Mouse (Mus musculus) midbrain, embryonic 10.5 days (tissue): ENCODE data around the gene Pxt1. TPM values are rescaled to one million over a fixed set of nuclear protein-coding genes. Genes with fewer than 3 reads are reported as not detected.

Experiments used
- DNase-seq: peaks from one replicate; pipeline ENCODE4 v3.0.0-alpha.2; 2017; ENCODE audit warnings: low spot score
- H3K27ac ChIP-seq: fragments of 300-500 bp; sonication (generic); replicated peaks from 2 replicates; pipeline ENCODE4 v1.5.1; 2016; ENCODE audit warnings: mild to moderate bottlenecking
- H3K27me3 ChIP-seq: fragments of 300-500 bp; sonication (generic); 2 replicates; pipeline ENCODE4 v1.6.1; 2016; ENCODE audit warnings: low read depth, mild to moderate bottlenecking; ENCODE audit not compliant: poor library complexity, severe bottlenecking
- H3K36me3 ChIP-seq: fragments of 300-500 bp; sonication (generic); 2 replicates; pipeline ENCODE4 v1.6.1; 2016; ENCODE audit warnings: mild to moderate bottlenecking, moderate library complexity
- H3K4me1 ChIP-seq: fragments of 300-500 bp; sonication (generic); 2 replicates; pipeline ENCODE4 v1.6.1; 2016
- H3K4me3 ChIP-seq: fragments of 300-500 bp; sonication (generic); 2 replicates; pipeline ENCODE4 v1.5.1; 2016; ENCODE audit warnings: mild to moderate bottlenecking, moderate library complexity
- H3K9me3 ChIP-seq: fragments of 300-500 bp; sonication (generic); replicated peaks from 2 replicates; pipeline ENCODE4 v1.6.1; 2016; ENCODE audit warnings: mild to moderate bottlenecking
- WGBS: fragments of 180-500 bp; shearing (Covaris S2); methylation state at CpG from one replicate; pipeline ENCODE4 v1.1.7; 2016; 5-methylcytosine and 5-hydroxymethylcytosine counted together
- polyA plus RNA-seq: library from polyadenylated mRNA; unstranded; fragments of >200 nt; fragmentation: Nextera tagmentation; extraction: Ambion mirVana; gene quantifications from 2 replicates; pipeline ENCODE4 v1.2.1, GENCODE M21; 2016

Pxt1 gene
- polyA plus RNA-seq, 1 experiment from 2014 or later = not detected

DNA sequence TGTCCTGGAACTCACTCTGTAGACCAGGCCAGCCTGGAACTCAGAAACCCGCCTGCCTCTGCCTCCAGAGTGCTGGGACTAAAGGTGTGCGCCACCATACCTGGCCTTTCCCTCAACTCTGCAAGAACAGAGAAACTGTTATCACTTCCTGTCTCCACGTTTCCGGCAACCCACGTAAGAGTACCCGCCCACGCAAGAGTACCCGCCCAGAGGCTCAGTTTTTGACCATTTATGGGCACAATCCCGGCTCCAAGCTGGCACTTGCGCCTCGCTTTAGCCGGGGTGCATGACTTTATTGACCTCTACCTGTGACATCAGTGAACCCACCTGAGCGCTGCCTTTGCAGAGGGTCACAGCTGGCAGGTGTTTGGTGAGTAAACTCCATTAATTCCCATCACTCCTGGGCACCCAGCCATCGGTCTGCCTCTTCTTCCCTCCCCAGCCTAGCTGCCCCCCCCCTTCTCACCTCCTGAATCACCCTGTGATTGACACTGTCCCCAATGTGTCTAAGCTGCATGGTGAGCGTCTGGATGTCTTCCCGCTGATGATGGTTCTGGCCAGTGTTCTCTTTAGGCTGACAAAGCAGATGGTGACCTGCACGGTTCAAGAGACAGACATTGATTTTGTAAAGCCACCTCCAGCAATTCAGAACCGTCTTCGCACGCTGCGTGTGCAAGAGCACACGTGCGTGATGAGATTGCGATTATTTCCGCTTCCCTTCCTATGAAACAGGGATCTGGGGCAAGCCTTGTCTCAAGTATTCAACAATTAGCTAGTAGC is 2.7 kb downstream of the Pxt1 start:
- Histone ChIP-seq H3K27me3 (no peaks in the 10 kb centered on the region), H3K36me3 (no peaks in the 10 kb centered on the region), H3K4me3 (no peak overlapping the region), H3K9me3 (peaks cover 7% of the 10 kb centered on the region; the same call in 1 of the 2 replicates), H3K4me1 (no peaks in the 10 kb centered on the region), H3K27ac (no peak overlapping the region)
- no peak for DNase-seq
- 95% methylated on average over 25 of the region's 25 CpGs for WGBS

DNA sequence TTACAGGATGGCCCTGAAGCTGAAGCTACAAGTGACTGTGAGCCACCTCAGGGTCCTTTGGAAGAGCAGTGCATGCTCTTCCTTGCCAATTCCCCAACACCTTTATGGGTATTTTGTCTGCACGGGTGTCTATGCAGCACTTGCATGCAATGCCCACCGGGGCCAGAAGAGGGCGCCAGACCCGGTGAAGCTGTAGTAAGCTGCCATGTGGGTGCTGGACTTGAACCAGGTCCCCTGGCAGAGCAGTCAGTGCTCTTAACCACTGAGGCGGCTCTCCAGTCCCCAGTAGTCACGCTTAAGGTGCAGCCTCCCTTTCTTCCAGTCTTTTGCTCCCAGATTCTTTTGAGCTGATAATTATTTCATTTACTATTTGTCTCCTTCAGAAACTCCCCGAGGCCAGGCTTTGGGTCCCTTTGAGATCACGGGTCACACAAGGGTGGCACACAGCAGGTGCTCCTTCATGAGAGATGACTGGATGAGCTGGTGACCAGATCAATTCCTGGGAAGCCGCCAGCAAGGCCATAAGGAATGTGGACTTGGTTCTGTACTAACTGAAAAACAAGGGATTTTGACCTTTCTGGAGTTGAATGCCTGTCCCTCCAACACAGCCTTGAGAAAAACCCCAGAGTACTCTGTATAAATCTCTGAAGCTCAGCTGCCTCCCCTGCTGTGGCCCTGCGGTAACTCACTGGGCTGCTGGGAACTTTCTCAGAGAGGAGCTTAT is 6.9 kb downstream of the Pxt1 start:
- Histone ChIP-seq H3K4me1 (no peaks in the 10 kb centered on the region), H3K27ac (no peak overlapping the region), H3K36me3 (no peaks in the 10 kb centered on the region), H3K9me3 (peaks cover 7% of the 10 kb centered on the region; the same call in 1 of the 2 replicates), H3K4me3 (no peak overlapping the region), H3K27me3 (no peaks in the 10 kb centered on the region)
- no peak for DNase-seq
- 81% methylated on average over 10 of the region's 10 CpGs for WGBS

DNA sequence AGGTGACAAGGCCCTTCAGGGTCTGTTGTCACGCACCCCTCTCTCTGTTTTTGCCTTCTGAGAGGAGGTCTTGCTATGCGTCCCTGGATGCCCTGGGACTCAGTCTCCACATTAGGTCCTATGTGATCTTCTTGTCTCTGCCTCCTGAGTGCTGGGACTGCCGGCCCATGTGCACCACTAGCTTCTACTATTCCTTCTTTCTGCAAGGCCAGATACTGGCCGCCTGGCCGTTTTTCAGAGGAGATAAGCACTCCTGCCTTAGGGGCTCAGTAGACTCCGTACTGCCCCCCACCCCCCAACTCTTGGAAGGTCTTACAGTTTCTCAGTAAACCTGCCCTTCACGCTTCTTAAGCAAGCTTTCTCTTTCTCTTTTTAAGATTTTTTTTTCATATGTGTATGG is 7.5 kb downstream of the Pxt1 start:
- no peaks in the 10 kb centered on the region for H3K36me3 ChIP-seq
- DNase-seq = no peak
- no peaks in the 10 kb centered on the region for H3K4me1 ChIP-seq
- H3K27me3 ChIP-seq = no peaks in the 10 kb centered on the region
- H3K27ac ChIP-seq = no peak overlapping the region
- 89% methylated on average over 7 of the region's 7 CpGs for WGBS
- no peak overlapping the region for H3K4me3 ChIP-seq
- peaks cover 7% of the 10 kb centered on the region; the same call in 1 of the 2 replicates for H3K9me3 ChIP-seq

DNA sequence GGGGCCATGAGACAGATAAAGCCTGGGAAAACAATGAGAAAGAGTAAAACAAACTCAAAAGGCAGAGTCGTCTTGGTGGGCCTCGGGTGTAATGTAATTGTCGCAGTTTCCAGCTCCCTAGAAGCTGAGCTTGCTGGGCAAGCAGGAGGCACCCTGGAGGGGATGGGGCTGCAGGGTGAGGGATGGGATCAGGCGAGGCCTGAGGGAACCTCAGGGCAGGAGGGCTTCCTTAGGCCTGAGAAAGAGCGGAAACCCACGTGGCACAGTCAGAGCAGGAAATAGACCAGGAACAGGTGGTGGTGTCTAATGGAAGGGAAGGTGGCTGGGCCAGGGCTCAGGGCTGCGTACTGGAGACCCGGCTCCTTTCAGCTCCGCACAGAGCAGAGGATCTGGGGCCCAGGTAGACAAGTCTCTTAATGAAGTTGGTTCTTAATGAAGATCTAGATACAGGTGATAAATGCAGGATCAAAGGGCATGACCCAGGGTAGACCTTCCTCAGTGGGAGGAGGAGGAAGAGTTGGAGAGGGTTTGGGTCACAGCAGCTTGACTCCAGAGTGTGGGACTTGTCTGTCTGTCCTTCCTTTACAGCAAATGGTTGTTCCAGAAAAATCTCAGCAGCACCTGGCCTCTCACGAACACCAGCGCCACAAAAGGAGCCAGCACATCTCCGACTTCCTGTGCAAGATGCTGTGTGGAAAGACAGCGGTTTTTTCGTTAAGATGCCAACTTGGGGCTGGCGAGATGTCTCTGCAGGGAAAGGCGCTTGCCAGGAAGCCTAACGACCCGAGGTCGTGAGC is 9.3 kb downstream of the Pxt1 start:
- H3K4me1 ChIP-seq = peaks cover 9% of the 10 kb centered on the region
- 81% methylated on average over 19 of the region's 19 CpGs for WGBS
- no peak for DNase-seq
- no peaks in the 10 kb centered on the region for H3K36me3 ChIP-seq
- no peaks in the 10 kb centered on the region for H3K27me3 ChIP-seq
- no peak overlapping the region for H3K27ac ChIP-seq
- H3K9me3 ChIP-seq = peaks cover 7% of the 10 kb centered on the region; the same call in 1 of the 2 replicates
- H3K4me3 ChIP-seq = no peak overlapping the region

DNA sequence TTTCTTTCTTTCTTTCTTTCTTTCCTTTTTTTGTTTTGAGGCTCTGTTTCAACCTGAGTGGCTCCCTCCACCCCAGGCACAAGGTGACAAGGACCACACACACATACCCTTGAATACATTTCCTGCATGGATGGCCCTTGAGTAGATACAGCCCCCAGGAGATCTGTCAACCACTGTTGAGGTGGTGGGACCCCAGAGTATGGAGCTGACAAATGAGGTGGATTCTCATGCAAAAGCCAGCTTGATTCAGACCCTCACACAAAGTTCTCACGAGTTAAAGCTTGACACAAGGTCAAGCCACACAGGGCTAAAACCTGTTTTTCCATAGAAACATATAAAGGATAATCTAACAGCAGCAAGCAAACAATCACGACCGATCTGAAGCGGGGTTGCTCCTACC is 11.4 kb downstream of the Pxt1 start:
- H3K36me3 ChIP-seq = no peaks in the 10 kb centered on the region

DNA sequence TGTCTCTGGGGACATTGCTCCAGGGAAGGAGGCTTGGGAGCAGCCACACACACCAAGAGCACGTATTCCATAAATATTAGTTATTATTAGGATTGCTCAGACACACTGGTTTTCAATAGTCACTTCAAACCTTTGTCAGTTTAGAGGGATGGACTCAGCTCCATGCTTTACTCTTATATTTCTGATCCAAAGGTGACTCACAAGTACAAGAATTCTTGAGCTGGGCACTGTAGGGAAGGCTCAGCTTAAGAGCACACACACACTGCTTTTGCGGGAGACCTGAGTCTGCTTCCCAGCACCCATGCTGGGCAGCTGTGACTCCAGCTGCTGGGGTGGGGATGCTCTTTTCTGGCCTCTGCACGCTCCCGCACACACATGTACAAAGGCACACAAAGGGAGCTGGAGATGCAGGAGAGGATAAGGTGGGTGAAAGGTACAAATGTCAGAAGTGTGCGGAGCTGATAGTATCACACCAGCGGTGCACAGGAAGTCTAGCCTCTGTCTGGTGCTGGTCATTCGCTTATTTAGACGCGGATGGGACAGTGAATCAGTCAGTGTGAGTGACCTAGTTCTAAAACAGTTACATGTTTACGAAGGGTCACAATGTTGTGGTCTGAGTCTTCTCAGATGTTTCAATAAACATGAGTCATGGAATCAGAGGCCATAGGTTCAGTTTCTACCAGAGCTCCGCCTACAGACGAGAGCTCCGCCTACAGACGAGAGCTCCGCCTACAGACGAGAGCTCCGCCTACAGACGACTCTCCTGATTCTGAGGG is 12.0 kb downstream of the Pxt1 start:
- Histone ChIP-seq H3K9me3 (peaks cover 2% of the 10 kb centered on the region; the same call in 1 of the 2 replicates), H3K4me3 (no peak overlapping the region), H3K36me3 (no peaks in the 10 kb centered on the region), H3K27me3 (no peaks in the 10 kb centered on the region), H3K4me1 (peaks cover 10% of the 10 kb centered on the region), H3K27ac (peak overlapping the region; percentile 42; the same call in 1 of the 2 replicates)
- no peak for DNase-seq
- 91% methylated on average over 18 of the region's 18 CpGs for WGBS

More for the DNA sequence above, 11.4 kb downstream of the Pxt1 start:
- Histone ChIP-seq H3K4me3 (no peak overlapping the region), H3K27me3 (no peaks in the 10 kb centered on the region), H3K27ac (no peak overlapping the region), H3K4me1 (peaks cover 9% of the 10 kb centered on the region), H3K9me3 (peaks cover 7% of the 10 kb centered on the region; the same call in 1 of the 2 replicates)
- DNase-seq = no peak
- WGBS = 84% methylated on average over 4 of the region's 4 CpGs

DNA sequence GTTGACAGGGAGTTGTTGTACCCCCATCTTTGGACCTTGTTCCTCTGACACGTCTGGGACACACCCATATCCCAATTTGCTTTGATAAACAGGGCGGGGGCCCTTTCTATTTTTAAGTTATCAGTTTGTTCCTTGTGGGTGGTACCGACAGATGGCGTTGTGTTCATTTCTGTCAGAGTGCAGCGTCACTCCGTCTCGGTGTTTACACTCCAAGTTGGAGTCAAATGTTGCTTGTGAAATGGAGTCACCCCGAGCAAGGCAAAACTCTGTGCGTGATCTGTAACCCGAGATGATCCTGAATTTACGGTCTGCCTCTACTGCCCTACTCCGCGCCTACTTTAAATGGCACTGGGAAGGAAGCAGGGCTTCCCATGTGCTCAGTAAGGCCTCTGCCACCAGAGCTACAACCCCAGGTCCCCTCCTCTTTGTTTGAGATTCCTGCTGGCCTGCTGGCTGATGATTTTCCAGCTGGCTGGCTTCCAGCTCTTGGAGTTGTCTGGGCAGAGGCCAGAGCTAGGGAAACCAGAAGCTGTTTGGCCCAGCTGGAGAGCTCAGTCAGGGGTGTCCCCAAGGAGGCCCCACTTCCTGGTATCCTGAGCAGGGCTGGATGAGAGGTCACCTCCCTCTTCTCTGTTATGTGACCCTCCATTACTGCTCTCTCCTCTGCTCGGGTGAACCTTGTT is 13.1 kb downstream of the Pxt1 start:
- no peaks in the 10 kb centered on the region for H3K27me3 ChIP-seq
- peak overlapping the region; percentile 83 for H3K27ac ChIP-seq
- peak overlapping the region; percentile 5; the same call in 1 of the 2 replicates for H3K4me3 ChIP-seq
- 36% methylated on average over 14 of the region's 14 CpGs for WGBS
- no peaks in the 10 kb centered on the region for H3K9me3 ChIP-seq
- no peaks in the 10 kb centered on the region for H3K36me3 ChIP-seq
- H3K4me1 ChIP-seq = peaks cover 21% of the 10 kb centered on the region
- DNase-seq = peak; percentile 46

DNA sequence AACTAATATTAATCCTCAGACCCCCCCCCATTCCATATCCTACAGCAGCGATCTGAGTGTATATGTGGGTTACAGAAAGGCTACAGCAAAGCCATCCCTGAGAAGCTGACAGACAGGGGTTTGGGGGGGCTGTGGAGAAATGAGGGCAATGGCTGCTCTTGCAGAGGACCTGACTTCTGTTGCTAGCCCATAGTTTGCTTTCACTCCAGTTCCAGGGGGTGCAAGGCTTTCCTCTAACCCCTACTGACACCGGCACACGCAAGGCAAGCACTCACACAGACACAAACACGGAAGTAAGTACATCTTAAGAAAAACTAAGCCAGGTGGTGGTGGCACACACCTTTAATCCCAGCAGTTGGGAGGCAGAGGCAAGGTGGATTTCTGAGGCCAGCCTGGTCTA is 14.3 kb downstream of the Pxt1 start:
- Histone ChIP-seq H3K4me1 (peaks cover 21% of the 10 kb centered on the region), H3K27ac (no peak overlapping the region), H3K4me3 (no peak overlapping the region), H3K27me3 (no peaks in the 10 kb centered on the region), H3K36me3 (no peaks in the 10 kb centered on the region), H3K9me3 (no peaks in the 10 kb centered on the region)
- DNase-seq = no peak
- 89% methylated on average over 4 of the region's 4 CpGs for WGBS

DNA sequence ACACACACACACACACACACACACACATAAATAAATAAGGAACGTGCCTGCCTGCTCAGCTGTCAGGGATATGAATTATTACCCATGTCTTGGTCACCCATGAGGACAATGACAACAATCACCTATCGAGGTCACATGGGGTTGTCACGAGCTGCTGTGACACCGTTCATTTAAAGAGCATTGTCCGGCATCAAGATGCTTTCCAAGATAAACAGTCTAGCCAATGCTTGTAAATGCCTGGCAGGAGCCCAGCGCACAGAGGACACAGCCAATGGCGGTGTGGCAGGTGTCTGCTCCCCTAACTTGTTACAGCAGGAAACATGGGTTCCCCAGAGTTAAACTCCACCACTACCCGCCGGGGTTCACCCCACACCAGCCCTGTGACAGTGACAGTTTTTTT is 15.6 kb downstream of the Pxt1 start:
- H3K27ac ChIP-seq = no peak overlapping the region
- 95% methylated on average over 9 of the region's 9 CpGs for WGBS
- H3K4me3 ChIP-seq = no peak overlapping the region
- peaks cover 28% of the 10 kb centered on the region for H3K4me1 ChIP-seq
- no peaks in the 10 kb centered on the region for H3K27me3 ChIP-seq
- H3K36me3 ChIP-seq = no peaks in the 10 kb centered on the region
- no peaks in the 10 kb centered on the region for H3K9me3 ChIP-seq
- no peak for DNase-seq

DNA sequence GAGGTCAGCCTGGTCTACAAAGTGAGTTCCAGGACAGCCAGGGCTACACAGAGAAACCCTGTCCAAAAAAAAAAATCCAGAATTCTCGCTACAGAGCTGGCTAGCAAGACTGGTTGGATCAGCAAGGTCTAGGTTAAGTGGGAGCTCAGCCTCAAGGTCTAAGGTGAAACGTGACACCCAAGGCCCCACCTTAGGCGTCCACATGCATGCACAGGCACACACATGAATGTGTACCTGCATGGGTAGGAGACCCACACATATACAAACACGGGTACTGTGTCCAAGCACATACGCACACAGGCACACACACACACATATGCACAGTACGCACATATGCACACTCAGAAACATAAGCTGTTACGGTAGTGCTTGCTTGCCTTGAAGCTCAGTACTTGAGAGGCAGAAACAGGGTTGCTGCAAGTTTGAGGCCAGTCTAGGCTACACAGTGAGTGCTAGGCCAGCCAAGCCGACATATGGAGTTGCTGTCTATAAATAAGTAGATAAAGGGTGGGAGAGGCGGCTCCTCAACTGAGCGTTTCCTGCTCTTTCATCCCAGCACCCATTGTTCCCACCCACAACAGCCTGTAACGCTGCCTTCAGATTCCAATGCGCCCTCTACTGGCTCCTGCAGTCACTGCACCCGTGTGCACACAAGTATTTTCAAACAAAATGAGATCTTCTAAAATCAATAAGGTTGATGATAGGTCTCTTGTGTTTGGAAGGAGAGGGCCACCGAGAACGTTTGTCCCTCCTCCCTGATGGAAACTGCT is 16.6 kb downstream of the Pxt1 start:
- Histone ChIP-seq H3K9me3 (no peaks in the 10 kb centered on the region), H3K4me1 (peaks cover 28% of the 10 kb centered on the region), H3K4me3 (no peak overlapping the region), H3K27me3 (no peaks in the 10 kb centered on the region), H3K36me3 (no peaks in the 10 kb centered on the region), H3K27ac (peak overlapping the region; percentile 25; the same call in 1 of the 2 replicates)
- DNase-seq = peak; percentile 51
- 53% methylated on average over 15 of the region's 15 CpGs for WGBS

DNA sequence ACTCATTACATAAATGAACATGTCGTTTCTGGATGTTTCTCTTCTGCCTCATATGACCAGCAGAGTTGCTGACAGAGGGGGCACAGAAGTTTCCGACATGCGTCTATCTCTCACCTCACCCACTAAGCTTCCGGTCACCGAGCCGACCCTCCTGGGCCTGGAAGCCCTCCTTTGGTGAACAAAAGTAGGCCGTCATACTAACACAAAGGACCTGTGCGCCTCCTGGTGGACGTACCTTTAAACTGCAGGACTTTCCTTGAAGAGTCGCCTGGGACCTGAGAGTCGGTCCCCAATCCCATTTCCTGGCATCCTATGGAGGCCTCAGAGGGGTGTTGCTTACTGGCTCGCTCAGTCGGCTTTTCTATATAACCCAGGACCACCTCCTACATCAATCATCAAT is 17.3 kb downstream of the Pxt1 start:
- 17% methylated on average over 13 of the region's 13 CpGs for WGBS
- Histone ChIP-seq H3K9me3 (no peaks in the 10 kb centered on the region), H3K4me1 (peaks cover 28% of the 10 kb centered on the region), H3K4me3 (no peak overlapping the region), H3K27ac (peak overlapping the region; percentile 69; the same call in 1 of the 2 replicates), H3K36me3 (no peaks in the 10 kb centered on the region), H3K27me3 (no peaks in the 10 kb centered on the region)
- peak; percentile 86 for DNase-seq
